Mouse (Mus musculus) cortical plate, adult 2 months (tissue): ENCODE data around the gene Brms1.

Experiments
- CTCF ChIP-seq: fragments of 200-500 bp; IDR thresholded peaks from 2 replicates; pipeline ENCODE4 v1.5.1; 2011; ENCODE audit warnings: mild to moderate bottlenecking, control low read depth, low read length; ENCODE audit not compliant: insufficient read depth; ENCODE audit errors: extremely low read depth
- POLR2A ChIP-seq: fragments of 200-500 bp; IDR thresholded peaks from 2 replicates; pipeline ENCODE4 v1.6.1; 2011; ENCODE audit warnings: mild to moderate bottlenecking, low read length, control low read depth; ENCODE audit not compliant: insufficient read depth; ENCODE audit errors: extremely low read depth

DNA sequence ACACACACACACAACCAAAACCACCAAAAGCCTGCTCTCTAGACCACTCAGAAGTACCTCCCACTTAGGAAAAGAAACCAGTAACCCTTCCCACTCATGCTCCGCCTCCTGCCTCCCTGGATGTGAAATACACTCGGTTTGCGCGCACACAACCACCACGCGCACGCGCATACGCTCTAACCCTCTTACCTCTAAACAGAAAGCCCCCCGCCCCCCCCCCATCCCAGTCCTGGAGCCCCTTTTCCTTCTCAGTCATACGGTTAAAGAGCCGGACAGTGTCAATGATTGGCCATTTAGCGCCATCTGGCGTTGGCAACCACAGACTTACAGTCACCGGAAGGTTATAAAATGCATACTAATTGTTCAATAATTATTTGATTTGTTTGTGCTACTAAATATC is 31.9 kb downstream of the Brms1 start:
- peak; percentile 51 for TF ChIP-seq CTCF
- TF ChIP-seq POLR2A: no peak
